Mouse (Mus musculus) heart, embryonic 14.5 days (tissue): ENCODE measurements around the gene Sh3d19. TPM values are rescaled to one million over a fixed set of nuclear protein-coding genes. Genes with fewer than 3 reads are reported as not detected.

Experiments
- ATAC-seq: fragments of 200-750 bp; cut with Nextera tagmentation; 2 replicates; pipeline ENCODE4 v1.8.0; 2017; ENCODE audit warnings: low read depth, moderate TSS enrichment; ENCODE audit not compliant: insufficient number of reproducible peaks, insufficient read depth, low FRiP score
- H3K27ac ChIP-seq, 2 experiments: fragments of 200-500 bp in 1 of 2; fragments of 300-500 bp in 1 of 2; sonication (generic) in 1 of 2; replicated peaks in 1 of 2; 2 replicates each; pipeline ENCODE4 v1.5.1; 2012 to 2014; ENCODE audit warnings: low read depth in 2 of 2, low read length in 2 of 2, control low read depth in 1 of 2, mild to moderate bottlenecking in 1 of 2, mixed read lengths in 1 of 2; ENCODE audit not compliant: control insufficient read depth in 1 of 2, insufficient read depth in 1 of 2
- H3K27me3 ChIP-seq: fragments of 300-500 bp; sonication (generic); 2 replicates; pipeline ENCODE4 v1.6.1; 2014; ENCODE audit warnings: mild to moderate bottlenecking, low read length, control low read depth; ENCODE audit not compliant: control insufficient read depth, insufficient read depth
- H3K36me3 ChIP-seq: fragments of 300-500 bp; sonication (generic); 2 replicates; pipeline ENCODE4 v1.6.1; 2014; ENCODE audit warnings: mild to moderate bottlenecking, control low read depth, low read length, mixed read lengths; ENCODE audit not compliant: control insufficient read depth, insufficient read depth
- H3K4me1 ChIP-seq, 2 experiments: fragments of 200-500 bp in 1 of 2; fragments of 300-500 bp in 1 of 2; sonication (generic) in 1 of 2; 2 replicates each; pipeline ENCODE4 v1.6.1; 2012 to 2014; ENCODE audit warnings: low read length in 2 of 2, control low read depth in 1 of 2, mixed read lengths in 1 of 2; ENCODE audit not compliant: control insufficient read depth in 2 of 2, insufficient read depth in 2 of 2
- H3K4me2 ChIP-seq: fragments of 300-500 bp; sonication (generic); 2 replicates; pipeline ENCODE4 v1.6.1; 2014; ENCODE audit warnings: mild to moderate bottlenecking, low read length
- H3K4me3 ChIP-seq, 2 experiments: fragments of 200-500 bp in 1 of 2; fragments of 300-500 bp in 1 of 2; sonication (generic) in 1 of 2; 2 replicates each; pipeline ENCODE4 v1.5.1; 2012 to 2014; ENCODE audit warnings: low read length in 2 of 2, mild to moderate bottlenecking in 2 of 2, control low read depth in 1 of 2, low read depth in 1 of 2, moderate library complexity in 1 of 2; ENCODE audit not compliant: control insufficient read depth in 1 of 2, insufficient read depth in 1 of 2
- H3K9ac ChIP-seq: fragments of 300-500 bp; sonication (generic); 2 replicates; pipeline ENCODE4 v1.6.1; 2014; ENCODE audit warnings: mild to moderate bottlenecking, low read length
- H3K9me3 ChIP-seq: fragments of 300-500 bp; sonication (generic); 2 replicates; pipeline ENCODE4 v1.6.1; 2016; ENCODE audit warnings: low read length, control low read depth; ENCODE audit not compliant: control insufficient read depth
- WGBS: fragments of 180-500 bp; shearing (Covaris S2); extraction: QIAGEN DNeasy Blood & Tissue Kit; methylation state at CpG from one replicate; pipeline ENCODE4 v1.1.7; 2014; 5-methylcytosine and 5-hydroxymethylcytosine counted together
- polyA plus RNA-seq: library from polyadenylated mRNA; unstranded; fragments of >200 nt; fragmentation: Nextera tagmentation; extraction: Ambion mirVana; gene quantifications from 2 replicates; pipeline ENCODE4 v1.2.1, GENCODE M21; 2014

The Sh3d19 gene
- polyA plus RNA-seq, 1 experiment from 2014 or later: 17.6 TPM

DNA sequence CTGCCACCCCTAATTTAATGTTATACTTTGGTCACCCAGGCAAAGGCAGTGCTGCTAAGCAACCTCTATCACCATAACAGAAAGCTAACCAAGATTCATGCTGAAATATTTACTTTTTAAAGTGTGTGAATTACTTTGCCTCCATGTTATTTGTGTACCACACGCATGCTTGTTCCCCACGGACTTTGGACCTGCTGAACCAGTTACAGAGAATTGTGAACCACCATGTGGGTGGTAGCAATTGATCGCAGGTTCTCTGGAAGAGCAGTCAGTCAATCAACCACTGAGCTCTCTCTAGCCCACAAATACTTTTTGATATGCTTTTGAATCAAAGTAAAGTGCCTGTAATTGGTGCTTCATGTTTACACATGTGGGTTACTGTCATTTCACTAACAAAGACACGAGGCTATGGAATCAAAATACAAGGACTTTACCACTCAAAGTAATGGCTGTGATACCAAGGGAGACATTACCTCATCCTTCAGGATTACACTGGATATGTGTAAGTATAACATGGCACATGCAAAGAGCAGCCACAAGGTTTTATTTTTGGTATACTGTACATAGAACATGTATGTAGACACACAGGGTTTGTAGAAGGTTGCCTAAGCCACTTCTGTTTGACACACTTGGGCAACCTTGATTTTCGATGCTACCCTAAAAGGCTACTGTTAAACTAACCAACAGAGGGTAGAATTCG is 164.2 kb downstream of the Sh3d19 start:
- WGBS: 91% methylated on average over 6 of the region's 6 CpGs
- no peak overlapping the region for H3K4me3 ChIP-seq

DNA sequence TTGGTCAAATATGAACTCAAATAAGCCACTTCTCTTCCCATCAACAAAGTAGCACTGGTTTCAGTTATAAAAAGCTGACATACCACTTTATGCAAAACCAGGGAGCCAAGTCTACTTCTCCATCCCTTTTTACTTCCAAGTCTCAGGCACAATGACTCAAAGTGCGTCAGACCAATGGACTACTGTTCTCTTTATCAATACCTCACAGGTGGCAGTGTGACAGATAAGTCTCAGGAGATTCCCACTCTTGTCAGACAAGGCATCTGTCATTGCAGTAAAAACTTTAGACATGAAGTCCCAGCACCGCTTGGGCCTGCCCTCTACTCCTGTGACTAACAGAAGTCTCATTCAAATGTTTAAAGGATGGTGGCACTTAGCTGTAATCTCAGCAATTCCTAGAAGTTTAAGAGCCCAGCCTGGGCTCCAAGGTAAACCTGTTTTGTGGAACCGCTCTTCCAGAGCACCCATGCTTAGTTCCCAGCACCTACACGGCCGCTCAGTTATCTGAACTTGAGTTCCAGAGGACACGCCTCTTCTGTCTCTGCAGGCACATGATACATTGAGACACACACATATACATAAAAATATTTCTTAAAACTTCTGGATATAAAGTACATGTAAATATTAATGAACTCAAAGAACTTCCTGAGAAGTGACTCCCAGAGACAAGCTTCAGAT is 165.1 kb downstream of the Sh3d19 start:
- no peak for ATAC-seq
- no peak overlapping the region for H3K9ac ChIP-seq
- H3K4me3 ChIP-seq: no peak overlapping the region
- H3K9me3 ChIP-seq: no peaks in the 10 kb centered on the region
- H3K27me3 ChIP-seq: no peaks in the 10 kb centered on the region
- no peak overlapping the region for H3K4me2 ChIP-seq
- peaks cover 61% of the 10 kb centered on the region for H3K36me3 ChIP-seq
- peaks cover 0 to 8% of the 10 kb centered on the region in 2 experiments; a peak in 2 of 4 replicates for H3K4me1 ChIP-seq
- WGBS: 85% methylated on average over 6 of the region's 6 CpGs
- no peak overlapping the region for H3K27ac ChIP-seq

More for the DNA sequence above, 164.2 kb downstream of the Sh3d19 start:
- H3K4me2 ChIP-seq: no peak overlapping the region
- no peak for ATAC-seq
- H3K9ac ChIP-seq: no peak overlapping the region
- no peaks in the 10 kb centered on the region for H3K27me3 ChIP-seq
- H3K36me3 ChIP-seq: peaks cover 54% of the 10 kb centered on the region
- no peaks in the 10 kb centered on the region for H3K9me3 ChIP-seq
- no peaks in the 10 kb centered on the region for H3K4me1 ChIP-seq
- H3K27ac ChIP-seq: no peak overlapping the region

DNA sequence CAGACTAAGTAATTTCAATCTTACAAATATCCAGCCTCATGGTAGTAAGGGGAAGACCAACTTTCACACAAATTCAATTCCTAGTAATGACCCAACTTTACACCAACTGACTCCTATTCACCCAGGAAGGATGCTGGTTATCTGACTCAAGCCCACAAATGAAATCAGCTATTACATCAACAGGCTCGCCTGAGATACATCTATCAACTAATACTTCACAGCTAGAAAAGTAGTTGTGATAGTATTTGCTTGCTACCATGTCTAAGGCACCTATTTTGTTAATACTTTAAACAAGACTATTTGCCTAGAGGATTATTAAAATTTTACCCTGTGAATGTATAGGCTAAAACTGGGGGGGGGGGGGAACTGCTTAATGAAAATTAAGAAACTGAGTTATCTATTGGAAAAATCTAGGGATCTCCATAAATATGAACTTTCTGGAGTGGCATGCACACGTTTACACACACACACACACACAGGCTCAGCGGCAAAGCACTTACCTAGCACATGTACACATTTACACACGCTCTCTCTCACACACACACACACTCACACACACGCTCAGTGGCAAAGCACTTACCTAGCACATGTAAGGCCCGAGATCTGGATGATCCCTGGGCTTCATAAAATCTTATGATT is 166.1 kb downstream of the Sh3d19 start:
- H3K4me2 ChIP-seq: no peak overlapping the region
- 90% methylated on average over 6 of the region's 6 CpGs for WGBS
- H3K36me3 ChIP-seq: peaks cover 67% of the 10 kb centered on the region

DNA sequence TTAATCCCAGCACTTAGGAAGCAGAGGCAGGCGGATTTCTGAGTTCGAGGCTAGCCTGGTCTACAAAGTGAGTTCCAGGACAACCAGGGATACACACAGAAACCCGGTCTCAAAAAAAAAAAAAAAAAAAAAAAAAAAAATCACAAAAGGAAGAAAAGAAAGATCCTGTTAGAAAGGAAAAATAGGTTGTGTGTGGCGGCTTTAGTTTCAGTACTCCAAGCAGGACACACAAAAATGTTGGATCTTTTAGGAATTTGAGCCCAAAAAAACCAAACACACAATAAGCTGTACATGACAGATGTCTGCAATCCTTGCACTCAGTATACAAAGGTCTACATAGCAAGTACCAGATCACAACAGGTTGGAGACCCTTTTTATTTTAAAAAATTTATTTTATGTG is 168.8 kb downstream of the Sh3d19 start:
- peaks cover 67% of the 10 kb centered on the region for H3K36me3 ChIP-seq
- H3K4me1 ChIP-seq: peaks cover 0 to 11% of the 10 kb centered on the region in 2 experiments; a peak in 3 of 4 replicates
- ATAC-seq: no peak
- no peak overlapping the region for H3K4me3 ChIP-seq
- H3K9ac ChIP-seq: no peak overlapping the region
- 91% methylated on average over 4 of the region's 4 CpGs for WGBS
- no peaks in the 10 kb centered on the region for H3K27me3 ChIP-seq
- H3K9me3 ChIP-seq: no peaks in the 10 kb centered on the region
- H3K27ac ChIP-seq: no peak overlapping the region
- no peak overlapping the region for H3K4me2 ChIP-seq

More for the DNA sequence above, 166.1 kb downstream of the Sh3d19 start:
- Histone ChIP-seq H3K4me1 (peaks cover 0 to 11% of the 10 kb centered on the region in 2 experiments; a peak in 2 of 4 replicates), H3K27me3 (no peaks in the 10 kb centered on the region), H3K4me3 (no peak overlapping the region), H3K9me3 (no peaks in the 10 kb centered on the region), H3K27ac (no peak overlapping the region), H3K9ac (no peak overlapping the region)
- ATAC-seq: no peak

DNA sequence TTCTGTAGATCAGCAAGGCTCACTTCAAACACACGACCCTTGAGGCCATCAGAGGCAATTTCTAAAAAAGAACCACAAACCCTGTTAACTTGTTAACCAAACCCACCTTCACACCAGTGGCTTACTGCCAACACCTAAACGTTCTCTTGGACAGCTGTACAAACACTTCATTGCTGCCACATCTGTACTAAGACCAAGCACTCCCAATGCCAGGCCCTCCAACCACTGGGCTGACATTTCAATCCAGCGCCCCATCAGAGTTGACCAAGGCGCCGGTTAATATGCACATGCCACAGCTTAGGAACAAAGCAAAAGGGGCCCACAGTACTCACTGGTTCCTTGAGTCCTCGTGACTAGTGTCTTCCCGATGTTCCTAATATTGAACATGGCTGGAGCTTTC is 170.5 kb downstream of the Sh3d19 start:
- WGBS: 7% methylated on average over 7 of the region's 7 CpGs
- Histone ChIP-seq H3K9me3 (no peaks in the 10 kb centered on the region), H3K4me1 (peaks cover 0 to 11% of the 10 kb centered on the region in 2 experiments; a peak in 3 of 4 replicates), H3K4me2 (peak overlapping the region; percentile 80), H3K4me3 (peak overlapping the region; percentile 84 to 97), H3K27ac (peak overlapping the region in 1 of 2 experiments; percentile 84; a peak in 1 of 4 replicates), H3K9ac (peak overlapping the region; percentile 100), H3K27me3 (no peaks in the 10 kb centered on the region), H3K36me3 (peaks cover 53% of the 10 kb centered on the region)
- no peak for ATAC-seq

DNA sequence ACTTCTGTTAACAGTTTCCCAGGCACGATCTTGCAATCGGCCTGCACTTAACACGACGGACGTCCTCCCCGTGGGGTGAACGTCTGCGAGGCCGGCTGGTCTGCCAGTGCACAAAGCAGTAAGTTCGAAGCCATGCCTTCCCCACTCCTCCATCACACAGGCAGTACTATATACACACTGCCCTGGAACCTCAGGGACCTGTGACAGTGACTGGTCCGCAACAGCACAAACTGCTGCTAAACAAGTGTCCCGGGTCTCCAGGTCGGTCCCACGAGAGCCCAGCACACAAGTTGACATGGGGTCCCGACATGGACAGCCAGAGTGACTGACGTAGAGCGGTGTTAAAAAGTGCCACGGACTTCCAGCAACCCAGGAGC is 171.0 kb downstream of the Sh3d19 start:
- H3K9ac ChIP-seq: peak overlapping the region; percentile 100
- H3K4me1 ChIP-seq: peaks cover 0 to 11% of the 10 kb centered on the region in 2 experiments; a peak in 3 of 4 replicates
- peak overlapping the region; percentile 80 for H3K4me2 ChIP-seq
- peak overlapping the region; percentile 30 to 84 for H3K27ac ChIP-seq
- peaks cover 48% of the 10 kb centered on the region for H3K36me3 ChIP-seq
- H3K27me3 ChIP-seq: no peaks in the 10 kb centered on the region
- no peaks in the 10 kb centered on the region for H3K9me3 ChIP-seq
- H3K4me3 ChIP-seq: peak overlapping the region; percentile 84 to 97
- WGBS: 0% methylated on average over 18 of the region's 18 CpGs
- ATAC-seq: peak; percentile 59

DNA sequence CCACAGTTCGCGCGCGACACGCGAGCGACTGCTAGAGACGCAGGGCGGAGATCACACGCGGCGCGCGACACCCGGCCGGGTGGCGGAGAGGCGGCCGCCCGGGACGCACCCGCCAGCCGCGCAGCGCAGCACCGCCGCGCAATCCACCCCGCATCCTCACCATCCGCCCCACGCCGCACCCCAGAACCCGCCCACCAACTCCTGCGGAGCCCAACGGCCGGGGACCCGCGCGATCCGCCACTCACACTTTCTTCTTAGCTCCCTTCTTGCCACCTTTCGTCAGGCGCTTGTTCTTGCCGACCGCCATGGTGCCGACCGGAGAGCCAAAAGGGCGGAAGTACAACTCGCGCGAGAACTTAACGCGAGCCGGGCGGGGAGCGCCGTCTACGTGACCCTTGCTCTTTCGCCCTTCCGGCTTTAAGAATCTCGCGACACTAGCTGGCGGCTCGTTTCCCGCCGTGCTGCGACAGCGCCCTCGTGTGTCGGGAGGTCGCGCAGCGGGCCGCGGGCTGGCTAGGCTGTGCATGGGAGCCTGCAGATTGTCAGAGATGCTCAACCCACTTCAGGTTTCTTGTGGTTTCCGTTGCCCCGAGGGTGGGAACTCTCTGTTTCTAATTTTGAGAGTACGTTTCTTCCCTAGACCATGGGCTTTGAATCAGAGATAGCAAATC is 171.5 kb downstream of the Sh3d19 start, which contains the start of gene Rps3a1:
TSS of gene Rps3a1 (minus strand) at position 440 of the 671 bp plus-strand sequence.
- H3K27me3 ChIP-seq: no peaks in the 10 kb centered on the region
- ATAC-seq: peak; percentile 95

More for the DNA sequence above, 171.5 kb downstream of the Sh3d19 start, which contains the start of gene Rps3a1:
- H3K4me2 ChIP-seq: peak within 1 kb of the TSS; percentile 80
- 0% methylated on average over 77 of the region's 77 CpGs for WGBS
- peaks cover 42% of the 10 kb centered on the region for H3K36me3 ChIP-seq
- peak within 1 kb of the TSS; percentile 30 to 84 for H3K27ac ChIP-seq
- no peaks in the 10 kb centered on the region for H3K9me3 ChIP-seq
- H3K4me1 ChIP-seq: peaks cover 0 to 11% of the 10 kb centered on the region in 2 experiments; a peak in 3 of 4 replicates
- peak within 1 kb of the TSS; percentile 100 for H3K9ac ChIP-seq
- H3K4me3 ChIP-seq: peak within 1 kb of the TSS; percentile 84 to 97
